Mouse (Mus musculus): ENCODE measurements around the gene Nfic. TPM values are rescaled to one million over a fixed set of nuclear protein-coding genes. Genes with fewer than 3 reads are reported as not detected.

Gene Nfic
- polyA plus RNA-seq, 1 experiment from 2014 or later: 16.3 TPM

- ATAC-seq (ENCODE audit: low FRiP score): peak; percentile 65
- H3K9ac ChIP-seq: peak within 1 kb of the TSS; percentile 79
- H3K4me3 ChIP-seq (replicated peaks): peak within 1 kb of the TSS; percentile 62
- peaks cover 16% of the 10 kb centered on the region for H3K36me3 ChIP-seq (replicated peaks)
- H3K27ac ChIP-seq: peak within 1 kb of the TSS; percentile 70
- H3K4me1 ChIP-seq: peaks cover 42% of the 10 kb centered on the region
- peaks cover 38% of the 10 kb centered on the region for H3K27me3 ChIP-seq
- H3K9me3 ChIP-seq: no peaks in the 10 kb centered on the region
- WGBS: 0% methylated on average over 36 of the region's 36 CpGs
- peak within 1 kb of the TSS; percentile 65 for H3K4me2 ChIP-seq
Measured at GRCm38 (mm10) chr10:81482533-81482889, 27.1 kb upstream of the Nfic start, which contains the start of gene Celf5. Gene Celf5, minus strand, starts transcription at chr10:81482709.

- Histone ChIP-seq H3K4me1 (peaks cover 49% of the 10 kb centered on the region), H3K4me2 (peak overlapping the region; percentile 65), H3K27ac (peak overlapping the region; percentile 70), H3K36me3 (replicated peaks) (peaks cover 10% of the 10 kb centered on the region), H3K9me3 (no peaks in the 10 kb centered on the region), H3K9ac (peak overlapping the region; percentile 79), H3K4me3 (replicated peaks) (peak overlapping the region; percentile 62), H3K27me3 (peaks cover 44% of the 10 kb centered on the region)
- 2% methylated on average over 32 of the region's 35 CpGs for WGBS
- peak; percentile 12 for ATAC-seq (ENCODE audit: low FRiP score)
Measured at GRCm38 (mm10) chr10:81481605-81482532, 26.4 kb upstream of the Nfic start.

- H3K36me3 ChIP-seq (replicated peaks): 0 out of 2 replicates have a peak, but pooled peaks cover 3% of the 10 kb centered on the region
- H3K4me1 ChIP-seq: peaks cover 54% of the 10 kb centered on the region
- WGBS: 88% methylated on average over 10 of the region's 10 CpGs
- H3K9ac ChIP-seq: no peak overlapping the region
- peak overlapping the region; percentile 6; the same call in 1 of the 2 replicates for H3K4me2 ChIP-seq
- no peak for ATAC-seq (ENCODE audit: low FRiP score)
- H3K27ac ChIP-seq: 0 out of 2 replicates have a peak overlapping the region, but pooled peaks have one; percentile 90
- no peaks in the 10 kb centered on the region for H3K9me3 ChIP-seq
- H3K27me3 ChIP-seq: peaks cover 46% of the 10 kb centered on the region
- no peak overlapping the region for H3K4me3 ChIP-seq (replicated peaks)
Measured at GRCm38 (mm10) chr10:81474461-81474860, 19.0 kb upstream of the Nfic start.

- peaks cover 54% of the 10 kb centered on the region for H3K4me1 ChIP-seq
Measured at GRCm38 (mm10) chr10:81473003-81473451, 17.6 kb upstream of the Nfic start.

GRCm38 (mm10) chr10:81472403-81473002, 17.1 kb upstream of the Nfic start:
- Histone ChIP-seq H3K4me3 (replicated peaks) (peak overlapping the region; percentile 46), H3K9me3 (no peaks in the 10 kb centered on the region), H3K4me2 (peak overlapping the region; percentile 86), H3K9ac (peak overlapping the region; percentile 66), H3K27me3 (peaks cover 33% of the 10 kb centered on the region), H3K27ac (peak overlapping the region; percentile 90), H3K4me1 (peaks cover 49% of the 10 kb centered on the region), H3K36me3 (replicated peaks) (peaks cover 13% of the 10 kb centered on the region)
- WGBS: 3% methylated on average over 18 of the region's 18 CpGs
- ATAC-seq (ENCODE audit: low FRiP score): peak; percentile 69

More at GRCm38 (mm10) chr10:81473003-81473451, 17.6 kb upstream of the Nfic start:
- H3K4me3 ChIP-seq (replicated peaks): peak overlapping the region; percentile 46
- H3K9me3 ChIP-seq: no peaks in the 10 kb centered on the region
- peaks cover 7% of the 10 kb centered on the region; the same call in 1 of the 2 replicates for H3K36me3 ChIP-seq (replicated peaks)
- peaks cover 36% of the 10 kb centered on the region for H3K27me3 ChIP-seq
- ATAC-seq (ENCODE audit: low FRiP score): peak; percentile 85
- peak overlapping the region; percentile 90 for H3K27ac ChIP-seq
- peak overlapping the region; percentile 66 for H3K9ac ChIP-seq
- H3K4me2 ChIP-seq: peak overlapping the region; percentile 86
- WGBS: under 1% methylated on average over 22 of the region's 22 CpGs

GRCm38 (mm10) chr10:81470454-81470853, 15.0 kb upstream of the Nfic start:
- H3K4me2 ChIP-seq: no peak overlapping the region
- WGBS: 65% methylated on average over 18 of the region's 18 CpGs
- H3K9ac ChIP-seq: no peak overlapping the region
- H3K9me3 ChIP-seq: no peaks in the 10 kb centered on the region
- no peak for ATAC-seq (ENCODE audit: low FRiP score)
- 0 out of 2 replicates have a peak overlapping the region, but pooled peaks have one; percentile 4 for H3K4me3 ChIP-seq (replicated peaks)
- H3K4me1 ChIP-seq: peaks cover 43% of the 10 kb centered on the region
- peaks cover 25% of the 10 kb centered on the region for H3K36me3 ChIP-seq (replicated peaks)
- no peak overlapping the region for H3K27ac ChIP-seq
- H3K27me3 ChIP-seq: peaks cover 35% of the 10 kb centered on the region

- Histone ChIP-seq H3K36me3 (replicated peaks) (peaks cover 25% of the 10 kb centered on the region), H3K4me1 (peaks cover 50% of the 10 kb centered on the region), H3K4me3 (replicated peaks) (no peak overlapping the region), H3K27me3 (peaks cover 40% of the 10 kb centered on the region), H3K9ac (no peak overlapping the region), H3K4me2 (no peak overlapping the region), H3K9me3 (no peaks in the 10 kb centered on the region), H3K27ac (no peak overlapping the region)
- 82% methylated on average over 5 of the region's 5 CpGs for WGBS
- no peak for ATAC-seq (ENCODE audit: low FRiP score)
Measured at GRCm38 (mm10) chr10:81469253-81469652, 13.8 kb upstream of the Nfic start.

- Histone ChIP-seq H3K27me3 (peaks cover 53% of the 10 kb centered on the region), H3K27ac (no peak overlapping the region), H3K9ac (0 out of 2 replicates have a peak overlapping the region, but pooled peaks have one; percentile 1), H3K4me3 (replicated peaks) (no peak overlapping the region), H3K4me2 (no peak overlapping the region), H3K9me3 (no peaks in the 10 kb centered on the region), H3K36me3 (replicated peaks) (peaks cover 25% of the 10 kb centered on the region), H3K4me1 (peaks cover 39% of the 10 kb centered on the region)
- ATAC-seq (ENCODE audit: low FRiP score): no peak
- 87% methylated on average over 16 of the region's 16 CpGs for WGBS
Measured at GRCm38 (mm10) chr10:81467670-81468235, 12.3 kb upstream of the Nfic start.

GRCm38 (mm10) chr10:81466881-81467280, 11.4 kb upstream of the Nfic start:
- no peak overlapping the region for H3K27ac ChIP-seq
- peaks cover 30% of the 10 kb centered on the region for H3K4me1 ChIP-seq
- no peak overlapping the region for H3K4me3 ChIP-seq (replicated peaks)
- WGBS: 75% methylated on average over 14 of the region's 14 CpGs
- H3K9ac ChIP-seq: no peak overlapping the region
- peaks cover 61% of the 10 kb centered on the region for H3K27me3 ChIP-seq
- no peak for ATAC-seq (ENCODE audit: low FRiP score)
- peaks cover 25% of the 10 kb centered on the region for H3K36me3 ChIP-seq (replicated peaks)
- no peak overlapping the region for H3K4me2 ChIP-seq
- H3K9me3 ChIP-seq: no peaks in the 10 kb centered on the region

GRCm38 (mm10) chr10:81466066-81466465, 10.6 kb upstream of the Nfic start:
- Histone ChIP-seq H3K36me3 (replicated peaks) (peaks cover 25% of the 10 kb centered on the region), H3K27ac (no peak overlapping the region), H3K9me3 (no peaks in the 10 kb centered on the region), H3K4me3 (replicated peaks) (no peak overlapping the region), H3K4me2 (no peak overlapping the region), H3K4me1 (peaks cover 23% of the 10 kb centered on the region), H3K27me3 (peaks cover 70% of the 10 kb centered on the region), H3K9ac (no peak overlapping the region)
- 91% methylated on average over 2 of the region's 2 CpGs for WGBS
- ATAC-seq (ENCODE audit: low FRiP score): no peak

GRCm38 (mm10) chr10:81465265-81465645, 9.8 kb upstream of the Nfic start:
- H3K4me2 ChIP-seq: no peak overlapping the region
- peaks cover 25% of the 10 kb centered on the region for H3K36me3 ChIP-seq (replicated peaks)
- H3K4me1 ChIP-seq: peaks cover 16% of the 10 kb centered on the region
- ATAC-seq (ENCODE audit: low FRiP score): 0 out of 2 replicates have a peak, but pooled peaks have one; percentile 2
- peaks cover 72% of the 10 kb centered on the region for H3K27me3 ChIP-seq
- no peak overlapping the region for H3K9ac ChIP-seq
- no peak overlapping the region for H3K27ac ChIP-seq
- no peaks in the 10 kb centered on the region for H3K9me3 ChIP-seq
- 4% methylated on average over 5 of the region's 5 CpGs for WGBS
- H3K4me3 ChIP-seq (replicated peaks): no peak overlapping the region
